Mouse (Mus musculus) heart, postnatal 10 days (tissue): Measurements from ENCODE around the gene Trpm4. TPM values are rescaled to one million over a fixed set of nuclear protein-coding genes. Genes with fewer than 3 reads are reported as not detected.
"Not testable (repeated sequence)": the region's sequence is repeated elsewhere in the genome, so short reads cannot be mapped to it uniquely, and the experiment has no call there.

Source experiments
- DNase-seq, 2 experiments: peaks; one replicate each; pipeline ENCODE4 v3.0.0; 2021
- intact Hi-C: fragments of 180-260 bp; cut with DNase I; formaldehyde crosslinking; loops from one replicate; pipeline ENCODE4 v1.15.1; 2025
- total RNA-seq, 2 experiments: library from RNA; stranded (reverse); gene quantifications; 2 replicates each; pipeline ENCODE4 v1.2.3; 2021

The Trpm4 gene
- total RNA-seq, 2 experiments from 2014 or later = 21.0 to 26.1 TPM

DNA sequence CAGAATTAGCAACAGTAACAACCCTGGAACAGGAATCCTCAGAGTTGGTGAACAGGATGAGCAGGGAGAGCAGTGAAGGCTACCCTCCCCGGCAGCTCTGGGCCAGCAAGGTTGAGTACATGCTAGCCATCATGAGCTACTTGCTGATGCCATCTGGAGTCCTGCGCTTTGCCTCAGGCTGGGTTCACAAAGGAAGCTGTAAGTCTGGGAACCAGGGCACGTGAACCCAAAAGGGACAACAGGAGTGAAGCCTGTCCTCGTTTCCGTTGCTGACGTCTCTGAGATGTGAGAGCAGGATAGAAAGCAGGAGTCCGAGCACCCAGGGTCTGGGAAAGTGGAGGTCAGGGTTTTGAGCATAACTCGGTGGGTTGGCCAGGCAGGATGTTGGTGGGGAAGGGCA is 74.3 kb downstream of the Trpm4 start:
- intact Hi-C loops = no loop called here
- no peak for DNase-seq

GRCm38 (mm10) chr7:45257063-45257840 is 76.3 kb downstream of the Trpm4 start:
- intact Hi-C loops = no loop called here
- no peak for DNase-seq

DNA sequence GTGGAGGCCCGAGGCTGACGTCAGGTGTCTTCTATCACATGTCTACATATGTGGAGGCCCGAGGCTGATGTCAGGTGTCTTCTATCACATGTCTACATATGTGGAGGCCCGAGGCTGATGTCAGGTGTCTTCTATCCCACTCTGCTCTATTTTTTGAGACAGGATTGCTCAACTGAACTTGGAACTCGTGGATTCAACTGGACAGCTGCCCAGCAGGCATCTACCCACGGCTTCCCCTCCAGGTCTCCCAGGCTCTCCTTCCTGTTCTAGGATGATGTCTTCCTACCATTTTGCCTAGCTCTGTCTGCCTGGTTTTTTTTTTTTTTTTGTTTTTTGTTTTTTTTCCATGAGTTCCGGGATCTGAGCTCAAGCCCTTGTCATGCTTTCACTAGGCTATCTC is 77.8 kb downstream of the Trpm4 start:
- intact Hi-C loops = not testable (repeated sequence)
- DNase-seq = peak; percentile 36 to 43

DNA sequence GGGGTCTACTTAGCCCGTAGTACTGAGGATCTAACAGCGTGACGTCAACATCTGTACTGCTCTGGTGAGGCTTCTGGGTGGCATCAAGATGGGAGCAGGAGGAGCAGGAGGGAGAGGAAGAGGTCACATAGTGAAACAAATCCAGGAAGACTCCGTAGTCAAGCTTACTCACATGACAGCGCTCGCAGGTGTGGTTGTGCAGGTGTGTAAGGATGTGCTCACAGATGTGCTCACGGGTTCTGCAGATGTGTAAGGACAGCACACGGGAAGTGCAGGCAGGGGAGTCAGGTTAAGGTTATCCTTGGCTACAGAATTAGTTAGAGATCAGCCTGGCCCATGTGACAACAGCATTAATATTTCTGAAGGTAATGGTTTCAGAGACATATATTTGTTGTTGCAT is 79.8 kb downstream of the Trpm4 start:
- intact Hi-C loops = no loop called here

More for the DNA sequence above, 79.8 kb downstream of the Trpm4 start:
- DNase-seq = no peak

Other genes starting within 250 kb of the Trpm4 start
- 10 to 100 TPM; 76.5 to 83.4 TPM for gene Rcn3, start 241.6 kb downstream of the Trpm4 start, total RNA-seq
- 10 to 100 TPM; 65.4 to 69.2 TPM for gene Fcgrt, start 229.9 kb downstream of the Trpm4 start, total RNA-seq
- gene Rps11, start 209.3 kb downstream of the Trpm4 start, total RNA-seq = 100 to 1,000 TPM; 752 to 773 TPM
- 100 to 1,000 TPM; 809 to 865 TPM for gene Rpl13a, start 205.0 kb downstream of the Trpm4 start, total RNA-seq
- gene Gm45713, start 197.5 kb downstream of the Trpm4 start, total RNA-seq = not detected
- gene Flt3l, start 197.3 kb downstream of the Trpm4 start, total RNA-seq = 1 to 10 TPM; 5.7 to 6.5 TPM
- gene Pih1d1, start 179.5 kb downstream of the Trpm4 start, total RNA-seq = 10 to 100 TPM; 47.1 to 49.0 TPM
- gene Aldh16a1, start 179.2 kb downstream of the Trpm4 start, total RNA-seq = 10 to 100 TPM; 36.6 to 48.2 TPM
- 1 to 10 TPM; 6.1 to 6.7 TPM for gene Slc17a7, start 169.8 kb downstream of the Trpm4 start, total RNA-seq
- gene Gfy, start 154.2 kb downstream of the Trpm4 start, total RNA-seq = not detected
- not detected for gene Pth2, start 152.8 kb downstream of the Trpm4 start, total RNA-seq
- gene Ccdc155, start 128.9 kb downstream of the Trpm4 start, total RNA-seq = not detected
- gene Dkkl1, start 121.6 kb downstream of the Trpm4 start, total RNA-seq = not detected
- 10 to 100 TPM; 27.5 to 32.3 TPM for gene Tead2, start 118.0 kb downstream of the Trpm4 start, total RNA-seq
- gene Cd37, start 94.7 kb downstream of the Trpm4 start, total RNA-seq = 1 to 10 TPM; 3.0 to 4.0 TPM
- not detected for gene Slc6a16, start 92.7 kb downstream of the Trpm4 start, total RNA-seq
- gene Slc6a21, start 56.3 kb downstream of the Trpm4 start, total RNA-seq = not detected
- 100 to 1,000 TPM; 320 to 351 TPM for gene Hrc, start 1.5 kb upstream of the Trpm4 start, total RNA-seq
- gene Ppfia3, start 33.2 kb upstream of the Trpm4 start, total RNA-seq = under 1 TPM; 0.22 to 0.31 TPM
- gene Lin7b, start 36.8 kb upstream of the Trpm4 start, total RNA-seq = 1 to 10 TPM in 1 of 2 experiments, under 1 TPM in 1; 0.97 to 1.1 TPM
- 100 to 1,000 TPM; 146 to 161 TPM for gene Snrnp70, start 62.0 kb upstream of the Trpm4 start, total RNA-seq
- gene Kcna7, start 71.9 kb upstream of the Trpm4 start, total RNA-seq = under 1 TPM; 0.41 to 0.79 TPM
- gene Ntf5, start 79.9 kb upstream of the Trpm4 start, total RNA-seq = under 1 TPM; 0.22 to 0.26 TPM
- gene Lhb, start 87.0 kb upstream of the Trpm4 start, total RNA-seq = not detected
- gene Gys1, start 101.1 kb upstream of the Trpm4 start, total RNA-seq = 10 to 100 TPM; 74.6 to 79.0 TPM
- 10 to 100 TPM; 30.4 to 30.7 TPM for gene Ruvbl2, start 104.3 kb upstream of the Trpm4 start, total RNA-seq
- 100 to 1,000 TPM; 232 to 268 TPM for gene Ftl1, start 126.1 kb upstream of the Trpm4 start, total RNA-seq
- 10 to 100 TPM; 44.5 to 45.8 TPM for gene Bax, start 133.1 kb upstream of the Trpm4 start, total RNA-seq
- gene Tulp2, start 148.1 kb upstream of the Trpm4 start, total RNA-seq = not detected
- 1 to 10 TPM; 2.2 to 2.5 TPM for gene Gm45808, start 153.0 kb upstream of the Trpm4 start, total RNA-seq
- gene Dhdh, start 155.0 kb upstream of the Trpm4 start, total RNA-seq = 1 to 10 TPM; 4.7 to 6.0 TPM
- 100 to 1,000 TPM; 144 to 151 TPM for gene Nucb1, start 176.6 kb upstream of the Trpm4 start, total RNA-seq
- gene Ppp1r15a, start 192.5 kb upstream of the Trpm4 start, total RNA-seq = 10 to 100 TPM; 24.5 to 45.4 TPM
- gene Plekha4, start 192.6 kb upstream of the Trpm4 start, total RNA-seq = 1 to 10 TPM; 4.1 to 5.6 TPM
- under 1 TPM; 0.25 to 0.34 TPM for gene Hsd17b14, start 221.1 kb upstream of the Trpm4 start, total RNA-seq
- 10 to 100 TPM; 54.7 to 54.9 TPM for gene Bcat2, start 236.4 kb upstream of the Trpm4 start, total RNA-seq